Mouse (Mus musculus) inflammation-experienced regulatory T-cells (primary cell): ENCODE results near the gene Gtf3c1. TPM values are rescaled to one million over a fixed set of nuclear protein-coding genes. Genes with fewer than 3 reads are reported as not detected.

ENCODE experiments used
- polyA plus RNA-seq, 2 experiments: library from polyadenylated mRNA; unstranded; fragments of 100-300 nt; shearing (Covaris generic); gene quantifications; one replicate each; pipeline ENCODE4 v1.2.1; 2017

Gtf3c1 gene
- polyA plus RNA-seq = 10 to 100 TPM; 30.7 to 41.4 TPM

GRCm38 (mm10) chr7:125707593-125708022 lies at the start of gene Gtf3c1, which contains the start of gene D430042O09Rik:
Gene Gtf3c1, minus strand, starts transcription at chr7:125707780.
Gene D430042O09Rik, plus strand, starts transcription at chr7:125707888.

GRCm38 (mm10) chr7:125603185-125603631 lies 104.4 kb downstream of the Gtf3c1 start, which contains the start of gene Il21r:
Gene Il21r, plus strand, starts transcription at chr7:125603429.

Other genes starting within 250 kb of the Gtf3c1 start
- 10 to 100 TPM; 99.2 to 99.5 TPM for gene Nsmce1, start 216.2 kb downstream of the Gtf3c1 start, polyA plus RNA-seq
- gene Il4ra, start 155.7 kb downstream of the Gtf3c1 start, polyA plus RNA-seq = 100 to 1,000 TPM; 130 to 180 TPM
- gene Il21r, start 104.4 kb downstream of the Gtf3c1 start, polyA plus RNA-seq = 100 to 1,000 TPM; 228 to 301 TPM
- 1 to 10 TPM; 4.7 to 8.4 TPM for gene D430042O09Rik, start 108 bp upstream of the Gtf3c1 start, polyA plus RNA-seq